Mouse (Mus musculus): ENCODE data around the gene Pde4d.

The Pde4d gene

GRCm38 (mm10) chr13:109326061-109326460 lies 876.3 kb downstream of the Pde4d start:
- DNase-seq = no peak

GRCm38 (mm10) chr13:109331563-109331962 lies 881.8 kb downstream of the Pde4d start:
- DNase-seq = no peak

GRCm38 (mm10) chr13:109341902-109342301 lies 892.2 kb downstream of the Pde4d start:
- no peak for DNase-seq

GRCm38 (mm10) chr13:109342469-109342868 lies 892.7 kb downstream of the Pde4d start:
- no peak for DNase-seq

GRCm38 (mm10) chr13:109343596-109343995 lies 893.8 kb downstream of the Pde4d start:
- peak; percentile 80 to 85 for DNase-seq

GRCm38 (mm10) chr13:109347770-109348169 lies 898.0 kb downstream of the Pde4d start:
- no peak for DNase-seq

GRCm38 (mm10) chr13:109348316-109348715 lies 898.6 kb downstream of the Pde4d start:
- DNase-seq = no peak

GRCm38 (mm10) chr13:109350100-109350499 lies 900.4 kb downstream of the Pde4d start:
- no peak for DNase-seq

GRCm38 (mm10) chr13:109354017-109354416 lies 904.3 kb downstream of the Pde4d start:
- no peak for DNase-seq

GRCm38 (mm10) chr13:109356252-109356651 lies 906.5 kb downstream of the Pde4d start:
- no peak for DNase-seq

- DNase-seq = no peak
These were observed 910.2 kb downstream of the Pde4d start for GRCm38 (mm10) chr13:109359994-109360393.

GRCm38 (mm10) chr13:109362340-109362739 lies 912.6 kb downstream of the Pde4d start:
- no peak for DNase-seq

- no peak for DNase-seq
These were observed 924.7 kb downstream of the Pde4d start for GRCm38 (mm10) chr13:109374465-109374864.

GRCm38 (mm10) chr13:109376681-109377080 lies 926.9 kb downstream of the Pde4d start:
- no peak for DNase-seq

GRCm38 (mm10) chr13:109380149-109380548 lies 930.4 kb downstream of the Pde4d start:
- DNase-seq = no peak

GRCm38 (mm10) chr13:109388626-109389220 lies 939.0 kb downstream of the Pde4d start:
- no peak for DNase-seq

- no peak for DNase-seq
These were observed 952.6 kb downstream of the Pde4d start for GRCm38 (mm10) chr13:109402396-109402795.

GRCm38 (mm10) chr13:109402936-109403335 lies 953.2 kb downstream of the Pde4d start:
- no peak for DNase-seq

- no peak for DNase-seq
These were observed 956.6 kb downstream of the Pde4d start for GRCm38 (mm10) chr13:109406341-109406740.

- no peak for DNase-seq
These were observed 957.6 kb downstream of the Pde4d start for GRCm38 (mm10) chr13:109407371-109407770.

GRCm38 (mm10) chr13:109420426-109420825 lies 970.7 kb downstream of the Pde4d start:
- DNase-seq = no peak

- no peak for DNase-seq
These were observed 975.2 kb downstream of the Pde4d start for GRCm38 (mm10) chr13:109424906-109425305.

- DNase-seq = no peak
These were observed 975.8 kb downstream of the Pde4d start for GRCm38 (mm10) chr13:109425548-109425947.

GRCm38 (mm10) chr13:109426058-109426457 lies 976.3 kb downstream of the Pde4d start:
- DNase-seq = no peak

- DNase-seq = no peak
These were observed 977.8 kb downstream of the Pde4d start for GRCm38 (mm10) chr13:109427541-109427940.

Data from lung, adult 18-20 months (tissue).